Mouse (Mus musculus): ENCODE data around the gene Cacna1a.

- no peak for TF ChIP-seq MAFK (IDR thresholded peaks at IDR 0.05; ENCODE audit: insufficient read depth, low read depth, low read length)
- no peak for TF ChIP-seq HCFC1 (IDR thresholded peaks at IDR 0.05; ENCODE audit: borderline replicate concordance, insufficient read depth, low read length)
- TF ChIP-seq CHD2 (IDR thresholded peaks at IDR 0.05; ENCODE audit: low read depth, low read length) = no peak
- TF ChIP-seq ZC3H11A (IDR thresholded peaks at IDR 0.05; ENCODE audit: borderline replicate concordance, low read depth, low read length) = no peak
- TF ChIP-seq ZNF384 (IDR thresholded peaks at IDR 0.05; ENCODE audit: low read depth, low read length) = no peak
These were observed 246.6 kb downstream of the Cacna1a start for GRCm38 (mm10) chr8:84634849-84635304.

All from ES-E14 (cell line).